10 mouse cellular contexts compared by ENCODE assay signal in genomic region chr1:165833910-165834632, GRCm38 (mm10). TPM values are rescaled to one million over a fixed set of nuclear protein-coding genes. Genes with fewer than 3 reads are reported as not detected.
DNase-seq lines count a peak whose midpoint lies in the region; ATAC-seq and TF ChIP-seq lines count a peak whose summit lies in the region.
"Had no signal": no experiment of that assay in that cellular context is flagged by ENCODE, and none has a peak within 500 bp of the region (broad histone marks: within the 10 kb centered on the region; RNA-seq: fewer than 3 reads in every experiment).

No protein-coding gene starts in this region.

- ATAC-seq in heart, embryonic 13.5 days (ENCODE audit: extremely low read depth, insufficient number of reproducible peaks, low FRiP score, low TSS enrichment), result no peak
- no peak for ATAC-seq in embryonic facial prominence, embryonic 12.5 days (ENCODE audit: insufficient number of reproducible peaks, insufficient read depth, low FRiP score, low TSS enrichment)
- ATAC-seq in intestine, embryonic 15.5 days, result no peak
- ATAC-seq in midbrain, postnatal 0 days (ENCODE audit: low FRiP score), result 0 out of 2 replicates have a peak, but pooled peaks have one; percentile 31

- 39% methylated on average over 17 of the region's 17 CpGs for WGBS in heart, embryonic 13.5 days
- WGBS in embryonic facial prominence, embryonic 12.5 days, result 13% methylated on average over 17 of the region's 17 CpGs
- 18% methylated on average over 17 of the region's 17 CpGs for WGBS in intestine, embryonic 15.5 days
- 16% methylated on average over 17 of the region's 17 CpGs for WGBS in midbrain, postnatal 0 days

- DNase-seq in heart, postnatal 36 days, result no peak
- peak; percentile 64 for DNase-seq in midbrain, postnatal 0 days (ENCODE audit: low spot score)
- no peak for DNase-seq in urinary bladder, postnatal 25 days (ENCODE audit: low spot score)
- no peak for DNase-seq in left cerebral cortex, adult 11 months (ENCODE audit: low spot score)
- no peak for DNase-seq in adrenal gland, postnatal 10 days
- DNase-seq: adrenal gland, postnatal 25 days had no signal

- no peak overlapping the region for H3K9ac ChIP-seq in heart, embryonic 13.5 days
- H3K9ac ChIP-seq in embryonic facial prominence, embryonic 12.5 days, result no peak overlapping the region
- H3K9ac ChIP-seq in intestine, embryonic 15.5 days, result no peak overlapping the region
- H3K9ac ChIP-seq in midbrain, postnatal 0 days (replicated peaks; ENCODE audit: low read length, poor library complexity, severe bottlenecking), result no peak overlapping the region

- H3K4me2 ChIP-seq in heart, embryonic 13.5 days, result peak overlapping the region; percentile 43
- peak overlapping the region; percentile 36 for H3K4me2 ChIP-seq in embryonic facial prominence, embryonic 12.5 days (replicated peaks)
- H3K4me2 ChIP-seq in intestine, embryonic 15.5 days (replicated peaks), result peak overlapping the region; percentile 41
- peak overlapping the region; percentile 50 for H3K4me2 ChIP-seq in midbrain, postnatal 0 days (ENCODE audit: low read depth, low read length, poor library complexity, severe bottlenecking)

- H3K36me3 ChIP-seq in heart, embryonic 13.5 days, result no peaks in the 10 kb centered on the region
- no peaks in the 10 kb centered on the region for H3K36me3 ChIP-seq in embryonic facial prominence, embryonic 12.5 days
- H3K36me3 ChIP-seq in intestine, embryonic 15.5 days, result no peaks in the 10 kb centered on the region
- H3K36me3 ChIP-seq in midbrain, postnatal 0 days (ENCODE audit: insufficient read depth, low read length), result no peaks in the 10 kb centered on the region

- no peak overlapping the region for H3K4me3 ChIP-seq in heart, embryonic 13.5 days
- peak overlapping the region; percentile 9; the same call in 1 of the 2 replicates for H3K4me3 ChIP-seq in embryonic facial prominence, embryonic 12.5 days
- H3K4me3 ChIP-seq in intestine, embryonic 15.5 days (replicated peaks), result no peak overlapping the region
- H3K4me3 ChIP-seq in midbrain, postnatal 0 days (ENCODE audit: low read depth, low read length), result peak overlapping the region; percentile 25

- H3K27me3 ChIP-seq in heart, embryonic 13.5 days (replicated peaks), result peaks cover 29% of the 10 kb centered on the region
- no peaks in the 10 kb centered on the region for H3K27me3 ChIP-seq in embryonic facial prominence, embryonic 12.5 days
- 0 out of 2 replicates have a peak, but pooled peaks cover 2% of the 10 kb centered on the region for H3K27me3 ChIP-seq in intestine, embryonic 15.5 days (replicated peaks)
- no peaks in the 10 kb centered on the region for H3K27me3 ChIP-seq in midbrain, postnatal 0 days (ENCODE audit: insufficient read depth, low read length)

- no peak overlapping the region for H3K27ac ChIP-seq in heart, embryonic 13.5 days (replicated peaks)
- H3K27ac ChIP-seq in embryonic facial prominence, embryonic 12.5 days, result no peak overlapping the region
- no peak overlapping the region for H3K27ac ChIP-seq in intestine, embryonic 15.5 days
- H3K27ac ChIP-seq in midbrain, postnatal 0 days (ENCODE audit: low read depth, low read length), result 0 out of 2 replicates have a peak overlapping the region, but pooled peaks have one; percentile 28

- no peaks in the 10 kb centered on the region for H3K9me3 ChIP-seq in heart, embryonic 13.5 days
- H3K9me3 ChIP-seq in embryonic facial prominence, embryonic 12.5 days, result no peaks in the 10 kb centered on the region
- H3K9me3 ChIP-seq in intestine, embryonic 15.5 days, result no peaks in the 10 kb centered on the region
- H3K9me3 ChIP-seq in midbrain, postnatal 0 days (ENCODE audit: low read length), result no peaks in the 10 kb centered on the region

- TF ChIP-seq CTCF in midbrain, postnatal 0 days (IDR thresholded peaks at IDR 0.05), result no peak

- H3K4me1 ChIP-seq in heart, embryonic 13.5 days, result peaks cover 26% of the 10 kb centered on the region
- H3K4me1 ChIP-seq in embryonic facial prominence, embryonic 12.5 days, result peaks cover 31% of the 10 kb centered on the region
- peaks cover 22% of the 10 kb centered on the region for H3K4me1 ChIP-seq in intestine, embryonic 15.5 days (replicated peaks)
- H3K4me1 ChIP-seq in midbrain, postnatal 0 days (ENCODE audit: insufficient read depth, low read length), result no peaks in the 10 kb centered on the region

- intact Hi-C loops in heart, postnatal 36 days (cut with DNase I), result no loop called here

RNA-seq across cellular contexts. Expression of gene Cd247, which starts 45.6 kb away (rescaled TPM):
- polyA plus RNA-seq in heart, embryonic 13.5 days (2015; fragmentation: Nextera tagmentation; extraction: Ambion mirVana), result 0.42 and 0.55 TPM in 2 replicates
- under 1 TPM; 0.76 to 0.80 TPM for total RNA-seq in heart, postnatal 36 days (2021)
- 0.60 and 1.0 TPM in 2 replicates for polyA plus RNA-seq in embryonic facial prominence, embryonic 12.5 days (2016; fragmentation: Nextera tagmentation; extraction: Ambion mirVana)
- polyA plus RNA-seq in intestine, embryonic 15.5 days (2015; fragmentation: Nextera tagmentation; extraction: Ambion mirVana), result 0.33 and 0.39 TPM in 2 replicates
- 0.66 TPM in 1 of 2 replicates, not detected in the other for total RNA-seq in midbrain, postnatal 0 days (2014; rRNA removed)
- polyA plus RNA-seq in midbrain, postnatal 0 days (2015; fragmentation: Nextera tagmentation; extraction: Ambion mirVana), result 0.59 and 0.83 TPM in 2 replicates
- 1 to 10 TPM; 3.2 to 4.5 TPM for total RNA-seq in adrenal gland, postnatal 10 days (2021)
- total RNA-seq: left cerebral cortex, postnatal 14 days had no signal

Comparison
In these comparisons a context has a peak if more than half of its experiments do, and no peak if none do; other contexts are left out.
1. H3K4me3 ChIP-seq: peak in embryonic facial prominence, embryonic 12.5 days (single experiment) and midbrain, postnatal 0 days (single experiment); none in heart, embryonic 13.5 days (single experiment) and intestine, embryonic 15.5 days (single experiment).
2. Peak in every context shown above with its lines, with median percentiles within 50 percentile points of each other: H3K4me2 ChIP-seq.